8 mouse cellular contexts compared by ENCODE assay signal in the genomic region with DNA sequence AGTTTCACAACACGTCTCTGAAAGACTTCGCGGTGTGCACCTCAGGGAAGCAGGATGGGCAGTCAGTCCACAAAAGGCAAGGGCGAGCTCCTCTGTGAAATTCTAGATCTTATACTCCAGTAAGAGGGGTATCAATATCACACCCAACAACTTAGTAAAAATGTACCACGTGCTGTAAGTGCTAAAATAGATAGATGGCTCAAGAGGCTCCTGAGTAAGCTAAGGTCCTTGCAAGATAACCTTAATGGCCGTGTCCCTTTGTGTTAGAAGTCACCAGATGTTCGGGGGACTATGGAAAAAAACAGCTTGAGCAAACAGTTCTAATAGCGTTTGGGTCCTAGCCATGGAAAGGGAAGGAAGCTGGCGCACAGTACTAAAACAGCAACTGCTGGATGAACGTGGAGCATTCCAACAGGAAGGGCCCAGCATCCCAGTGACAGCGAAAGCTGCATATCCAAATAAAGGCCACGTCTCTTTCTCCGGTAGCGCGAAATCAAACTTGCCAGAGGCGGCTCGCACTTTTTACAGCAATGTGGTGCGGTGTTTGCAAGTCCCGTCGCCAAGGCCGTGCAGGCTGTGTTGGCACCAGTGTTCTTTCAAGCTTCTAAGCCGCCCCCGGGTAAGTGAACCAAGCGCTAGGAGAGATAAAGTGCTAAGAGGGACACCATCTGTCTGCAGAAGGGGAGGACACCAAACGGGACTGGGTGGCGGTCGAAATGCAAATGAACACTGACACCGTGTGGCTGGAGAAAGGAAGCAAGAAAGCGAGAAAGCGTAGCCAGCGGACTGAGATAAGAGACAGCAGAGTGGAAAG. TPM values are rescaled to one million over a fixed set of nuclear protein-coding genes. Genes with fewer than 3 reads are reported as not detected.
DNase-seq lines count a peak whose midpoint lies in the region; ATAC-seq and TF ChIP-seq lines count a peak whose summit lies in the region.

No protein-coding gene starts in this region.

- H3K79me2 ChIP-seq in MEL (ENCODE audit: control insufficient read depth, insufficient read depth, low read length, poor library complexity) = no peaks in the 10 kb centered on the region

- peak; percentile 97 for TF ChIP-seq RAD21 in MEL (IDR thresholded peaks at IDR 0.05; ENCODE audit: low read depth, low read length)

- peak; percentile 54 to 99 (median 82) for TF ChIP-seq CTCF in MEL (IDR thresholded peaks at IDR 0.05 in 2 of 3, conservative IDR thresholded peaks at IDR 0.05 in 1 of 3; ENCODE audit: control insufficient read depth in 1 of 3, insufficient read depth in 1 of 3, low read depth in 2 of 3, low read length in 3 of 3, poor library complexity in 1 of 3, severe bottlenecking in 1 of 3)
- TF ChIP-seq CTCF in cerebellum, adult 2 months (IDR thresholded peaks at IDR 0.05; ENCODE audit: borderline replicate concordance, insufficient read depth, low read depth, low read length) = peak; percentile 98
- peak; percentile 88 for TF ChIP-seq CTCF in layer of hippocampus, adult 2 months (conservative IDR thresholded peaks at IDR 0.05)

- peak overlapping the region; percentile 56 to 63 for H3K4me3 ChIP-seq in MEL (ENCODE audit: control insufficient read depth in 1 of 2, insufficient read depth in 1 of 2, low read depth in 2 of 2, low read length in 2 of 2)
- H3K4me3 ChIP-seq in cerebellum, adult 2 months (replicated peaks; ENCODE audit: insufficient read depth, low read depth, low read length) = peak overlapping the region; percentile 57
- H3K4me3 ChIP-seq in forebrain, embryonic 16.5 days (replicated peaks; ENCODE audit: low read length) = peak overlapping the region; percentile 42
- peak overlapping the region; percentile 52 for H3K4me3 ChIP-seq in layer of hippocampus, adult 2 months
- peak overlapping the region; percentile 37 for H3K4me3 ChIP-seq in neural tube, embryonic 14.5 days (ENCODE audit: low read depth, low read length)

- peak; percentile 95 for DNase-seq in MEL (ENCODE audit: low read depth, low spot score)
- DNase-seq in cerebellum, adult 2 months = peak; percentile 86 to 88
- peak; percentile 69 to 80 for DNase-seq in heart, postnatal 36 days
- DNase-seq in layer of hippocampus, adult 2 months (ENCODE audit: low spot score in 2 of 2) = peak; percentile 82 to 90
- peak; percentile 77 to 78 for DNase-seq in lung, adult 18-20 months
- DNase-seq in telencephalon, adult 2 months (ENCODE audit: low read depth, low spot score) = peak; percentile 92

- ATAC-seq in forebrain, embryonic 16.5 days = peak; percentile 96
- ATAC-seq in neural tube, embryonic 14.5 days (ENCODE audit: low read depth) = peak; percentile 92

- H3K27ac ChIP-seq in MEL (ENCODE audit: control insufficient read depth, low read depth, low read length) = peak overlapping the region; percentile 46
- H3K27ac ChIP-seq in cerebellum, adult 2 months (ENCODE audit: insufficient read depth, low read length) = no peak overlapping the region
- no peak overlapping the region for H3K27ac ChIP-seq in forebrain, embryonic 16.5 days (ENCODE audit: low read length)
- H3K27ac ChIP-seq in layer of hippocampus, adult 2 months = peak overlapping the region; percentile 68
- no peak overlapping the region for H3K27ac ChIP-seq in neural tube, embryonic 14.5 days (ENCODE audit: low read depth, low read length)

- 11% methylated on average over 31 of the region's 31 CpGs for WGBS in cerebellum, adult 2 months
- 7% methylated on average over 31 of the region's 31 CpGs for WGBS in forebrain, embryonic 16.5 days
- WGBS in neural tube, embryonic 14.5 days = 7% methylated on average over 31 of the region's 31 CpGs

- peak overlapping the region; percentile 57 for H3K9ac ChIP-seq in MEL (ENCODE audit: control insufficient read depth, low read depth, low read length, poor library complexity, severe bottlenecking)
- peak overlapping the region; percentile 41 for H3K9ac ChIP-seq in forebrain, embryonic 16.5 days (replicated peaks; ENCODE audit: low read depth, low read length)
- H3K9ac ChIP-seq in neural tube, embryonic 14.5 days (replicated peaks; ENCODE audit: low read depth, low read length) = peak overlapping the region; percentile 35; the same call in 1 of the 2 replicates

- H3K4me2 ChIP-seq in forebrain, embryonic 16.5 days (ENCODE audit: low read length) = peak overlapping the region; percentile 78
- peak overlapping the region; percentile 60 for H3K4me2 ChIP-seq in neural tube, embryonic 14.5 days (ENCODE audit: low read depth, low read length)

- intact Hi-C loops in heart, postnatal 36 days (cut with DNase I) = loop anchor here (1.0 kb wide), 2 partner anchors 76 to 131 kb away; no protein-coding TSS in a partner anchor

- no peak for TF ChIP-seq POLR2A in MEL (IDR thresholded peaks at IDR 0.05; ENCODE audit: control insufficient read depth in 1 of 2, insufficient read depth in 1 of 2, low read depth in 1 of 2, low read length in 2 of 2, poor library complexity in 1 of 2)
- TF ChIP-seq POLR2A in cerebellum, adult 2 months (IDR thresholded peaks at IDR 0.05; ENCODE audit: borderline replicate concordance, insufficient read depth, low read length) = no peak

- peaks cover 0 to 25% of the 10 kb centered on the region in 2 experiments; a peak in 2 of 4 replicates for H3K4me1 ChIP-seq in MEL (ENCODE audit: control insufficient read depth in 1 of 2, insufficient read depth in 2 of 2, low read length in 2 of 2)
- no peaks in the 10 kb centered on the region; the same call in 1 of the 2 replicates for H3K4me1 ChIP-seq in cerebellum, adult 2 months (ENCODE audit: control insufficient read depth, insufficient read depth, low read length)
- H3K4me1 ChIP-seq in forebrain, embryonic 16.5 days (replicated peaks; ENCODE audit: control insufficient read depth, insufficient read depth, low read length) = peaks cover 16% of the 10 kb centered on the region
- peaks cover 5% of the 10 kb centered on the region; the same call in 1 of the 2 replicates for H3K4me1 ChIP-seq in neural tube, embryonic 14.5 days (ENCODE audit: control insufficient read depth, insufficient read depth, low read length)

- H3K9me3 ChIP-seq in MEL (replicated peaks; ENCODE audit: insufficient read depth, low read length) = no peaks in the 10 kb centered on the region
- H3K9me3 ChIP-seq in forebrain, embryonic 16.5 days (ENCODE audit: control insufficient read depth, low read length) = no peaks in the 10 kb centered on the region
- H3K9me3 ChIP-seq in neural tube, embryonic 14.5 days (ENCODE audit: control insufficient read depth, low read length) = no peaks in the 10 kb centered on the region

- H3K36me3 ChIP-seq in MEL (ENCODE audit: control insufficient read depth in 1 of 2, insufficient read depth in 2 of 2, low read length in 2 of 2) = peaks cover 0 to 19% of the 10 kb centered on the region in 2 experiments; a peak in 2 of 4 replicates
- no peaks in the 10 kb centered on the region for H3K36me3 ChIP-seq in forebrain, embryonic 16.5 days (ENCODE audit: control insufficient read depth, insufficient read depth)
- no peaks in the 10 kb centered on the region for H3K36me3 ChIP-seq in neural tube, embryonic 14.5 days (ENCODE audit: control insufficient read depth, insufficient read depth, low read length)

- no peaks in the 10 kb centered on the region for H3K27me3 ChIP-seq in MEL (ENCODE audit: control insufficient read depth in 1 of 2, insufficient read depth in 2 of 2, low read length in 2 of 2)
- H3K27me3 ChIP-seq in cerebellum, adult 2 months (ENCODE audit: control insufficient read depth, insufficient read depth, low read length) = no peaks in the 10 kb centered on the region
- 0 out of 2 replicates have a peak, but pooled peaks cover 2% of the 10 kb centered on the region for H3K27me3 ChIP-seq in forebrain, embryonic 16.5 days (replicated peaks; ENCODE audit: control insufficient read depth, insufficient read depth, low read length)
- no peaks in the 10 kb centered on the region for H3K27me3 ChIP-seq in neural tube, embryonic 14.5 days (ENCODE audit: control insufficient read depth, insufficient read depth, low read length)

- TF ChIP-seq EP300 in MEL (IDR thresholded peaks at IDR 0.05; ENCODE audit: low read depth in 1 of 2, low read length in 2 of 2) = peak in 1 of 2 experiments; percentile 51; a peak in 3 of 4 replicates

RNA-seq across cellular contexts. Expression of gene Elf2, which starts 24.4 kb away (rescaled TPM):
- total RNA-seq in MEL (2012; rRNA removed) = 46.5 and 50.2 TPM in 2 replicates
- polyA plus RNA-seq in MEL (2012; ENCODE audit: insufficient read depth in 1 of 2, insufficient read length in 2 of 2, low read depth in 1 of 2, low replicate concordance in 2 of 2, missing spikeins in 1 of 2) = 10 to 100 TPM; 38.0 to 53.3 TPM
- 38.8 and 39.1 TPM in 2 replicates for polyA plus RNA-seq in cerebellum, adult 2 months (2012; rRNA removed)
- polyA plus RNA-seq in forebrain, embryonic 16.5 days (2015; fragmentation: Nextera tagmentation; extraction: Ambion mirVana) = 46.2 and 54.9 TPM in 2 replicates
- total RNA-seq in heart, postnatal 36 days (2021) = 10 to 100 TPM; 53.8 to 62.2 TPM
- 10 to 100 TPM; 54.6 to 54.9 TPM for total RNA-seq in layer of hippocampus, adult 2 months (2021)
- polyA plus RNA-seq in neural tube, embryonic 14.5 days (2014; fragmentation: Nextera tagmentation; extraction: Ambion mirVana) = 28.1 and 29.4 TPM in 2 replicates

RNA-seq across cellular contexts. Expression of gene Mgarp, which starts 31.6 kb away (rescaled TPM):
- total RNA-seq in MEL (2012; rRNA removed) = 0.65 and 2.0 TPM in 2 replicates
- 1 to 10 TPM in 1 of 2 experiments, not detected in 1; 5.2 TPM for polyA plus RNA-seq in MEL (2012; ENCODE audit: insufficient read depth in 1 of 2, insufficient read length in 2 of 2, low read depth in 1 of 2, low replicate concordance in 2 of 2, missing spikeins in 1 of 2)
- 1.6 and 2.0 TPM in 2 replicates for polyA plus RNA-seq in cerebellum, adult 2 months (2012; rRNA removed)
- 0.44 and 1.4 TPM in 2 replicates for polyA plus RNA-seq in forebrain, embryonic 16.5 days (2015; fragmentation: Nextera tagmentation; extraction: Ambion mirVana)
- total RNA-seq in heart, postnatal 36 days (2021) = under 1 TPM in 1 of 2 experiments, not detected in 1; 0.33 TPM
- not detected for total RNA-seq in layer of hippocampus, adult 2 months (2021)
- 0.48 TPM in 1 of 2 replicates, not detected in the other for polyA plus RNA-seq in neural tube, embryonic 14.5 days (2014; fragmentation: Nextera tagmentation; extraction: Ambion mirVana)

RNA-seq across cellular contexts. Expression of gene Ndufc1, which starts 43.9 kb away (rescaled TPM):
- total RNA-seq in MEL (2012; rRNA removed) = 207 and 214 TPM in 2 replicates
- 100 to 1,000 TPM in 1 of 2 experiments, not detected in 1; 115 TPM for polyA plus RNA-seq in MEL (2012; ENCODE audit: insufficient read depth in 1 of 2, insufficient read length in 2 of 2, low read depth in 1 of 2, low replicate concordance in 2 of 2, missing spikeins in 1 of 2)
- polyA plus RNA-seq in cerebellum, adult 2 months (2012; rRNA removed) = 538 and 547 TPM in 2 replicates
- 619 and 639 TPM in 2 replicates for polyA plus RNA-seq in forebrain, embryonic 16.5 days (2015; fragmentation: Nextera tagmentation; extraction: Ambion mirVana)
- 1,000 to 10,000 TPM; 1,613 to 1,736 TPM for total RNA-seq in heart, postnatal 36 days (2021)
- total RNA-seq in layer of hippocampus, adult 2 months (2021) = 100 to 1,000 TPM; 287 to 299 TPM
- polyA plus RNA-seq in neural tube, embryonic 14.5 days (2014; fragmentation: Nextera tagmentation; extraction: Ambion mirVana) = 804 and 840 TPM in 2 replicates

RNA-seq across cellular contexts. Expression of gene Naa15, which starts 50.0 kb away (rescaled TPM):
- total RNA-seq in MEL (2012; rRNA removed) = 36.6 and 43.4 TPM in 2 replicates
- polyA plus RNA-seq in MEL (2012; ENCODE audit: insufficient read depth in 1 of 2, insufficient read length in 2 of 2, low read depth in 1 of 2, low replicate concordance in 2 of 2, missing spikeins in 1 of 2) = 100 to 1,000 TPM in 1 of 2 experiments, 10 to 100 TPM in 1; 61.6 to 558 TPM
- polyA plus RNA-seq in cerebellum, adult 2 months (2012; rRNA removed) = 22.6 and 22.9 TPM in 2 replicates
- polyA plus RNA-seq in forebrain, embryonic 16.5 days (2015; fragmentation: Nextera tagmentation; extraction: Ambion mirVana) = 49.9 and 56.5 TPM in 2 replicates
- 10 to 100 TPM; 42.8 to 48.4 TPM for total RNA-seq in heart, postnatal 36 days (2021)
- 10 to 100 TPM; 55.0 to 58.1 TPM for total RNA-seq in layer of hippocampus, adult 2 months (2021)
- polyA plus RNA-seq in neural tube, embryonic 14.5 days (2014; fragmentation: Nextera tagmentation; extraction: Ambion mirVana) = 37.2 and 42.2 TPM in 2 replicates

Comparison
In these comparisons a context has a peak if more than half of its experiments do, and no peak if none do; other contexts are left out.
1. H3K27ac ChIP-seq: peak in MEL (single experiment) and layer of hippocampus, adult 2 months (single experiment); none in cerebellum, adult 2 months (single experiment), forebrain, embryonic 16.5 days (single experiment) and neural tube, embryonic 14.5 days (single experiment).
2. Peak in every context shown above with its lines, with median percentiles within 50 percentile points of each other: DNase-seq, H3K4me3 ChIP-seq, H3K9ac ChIP-seq and CTCF ChIP-seq.